In the genomic region with DNA sequence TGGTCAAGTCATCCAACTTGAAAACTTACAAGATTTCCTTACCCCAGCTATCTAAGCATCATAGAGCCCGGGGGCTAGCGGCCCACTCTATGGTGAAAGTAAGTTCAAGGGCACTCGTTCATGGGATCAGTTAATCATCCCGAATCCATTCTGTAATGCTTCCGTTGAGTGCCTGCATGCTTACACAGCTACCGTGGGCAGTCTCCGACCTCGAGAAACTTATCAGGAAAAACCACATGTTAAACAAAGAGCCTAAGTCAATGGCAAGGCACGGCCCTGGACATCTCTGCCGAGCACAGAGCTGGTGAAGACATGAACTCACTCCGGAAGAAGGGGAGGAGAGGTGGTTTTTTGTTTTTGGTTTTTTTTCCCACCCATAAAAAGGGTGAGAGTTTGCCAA, we compare ENCODE assay signal across 11 mouse cellular contexts. TPM values are rescaled to one million over a fixed set of nuclear protein-coding genes. Genes with fewer than 3 reads are reported as not detected.
DNase-seq lines count a peak whose midpoint lies in the region; ATAC-seq and TF ChIP-seq lines count a peak whose summit lies in the region.
"Had no signal": no experiment of that assay in that cellular context is flagged by ENCODE, and none has a peak within 500 bp of the region (broad histone marks: within the 10 kb centered on the region; RNA-seq: fewer than 3 reads in every experiment).

No protein-coding gene starts in this region.

- H3K4me3 ChIP-seq in heart, embryonic 11.5 days (ENCODE audit: low read depth, low read length), result no peak overlapping the region
- peak overlapping the region; percentile 36; the same call in 1 of the 2 replicates for H3K4me3 ChIP-seq in G1E (ENCODE audit: low read depth, low read length)
- peak overlapping the region; percentile 39 for H3K4me3 ChIP-seq in megakaryocyte, embryonic 14.5 days (replicated peaks)
- H3K4me3 ChIP-seq in gastrocnemius, adult 2 months, result no peak overlapping the region
- H3K4me3 ChIP-seq: kidney, embryonic 15.5 days had no signal

- H3K9ac ChIP-seq in heart, embryonic 11.5 days (ENCODE audit: low read depth, low read length), result no peak overlapping the region
- H3K9ac ChIP-seq: kidney, embryonic 15.5 days had no signal

- 0 out of 2 replicates have a peak, but pooled peaks cover 2% of the 10 kb centered on the region for H3K27me3 ChIP-seq in heart, embryonic 11.5 days (ENCODE audit: control insufficient read depth, insufficient read depth, low read length)
- no peaks in the 10 kb centered on the region for H3K27me3 ChIP-seq in G1E (ENCODE audit: insufficient read depth, low read length)
- H3K27me3 ChIP-seq in megakaryocyte, embryonic 14.5 days (replicated peaks), result peaks cover 40% of the 10 kb centered on the region

- ATAC-seq in heart, embryonic 11.5 days (replicated peaks; ENCODE audit: insufficient number of reproducible peaks, low FRiP score, low TSS enrichment), result peak; percentile 82
- peak; percentile 76 for ATAC-seq in G1E (ENCODE audit: extremely low read depth, insufficient number of reproducible peaks, low FRiP score, poor library complexity, severe bottlenecking)
- peak; percentile 2 to 56; a peak in 3 of 4 replicates for ATAC-seq in hematopoietic stem cell, adult 5-6 weeks (replicated peaks in 1 of 2; ENCODE audit: insufficient read depth in 1 of 2, low FRiP score in 2 of 2, low TSS enrichment in 1 of 2, low read depth in 1 of 2, poor library complexity in 2 of 2, severe bottlenecking in 2 of 2)
- no peak for ATAC-seq in cerebellum, adult (ENCODE audit: insufficient number of reproducible peaks, low FRiP score, low TSS enrichment)
- ATAC-seq: forebrain, embryonic 16.5 days had no signal

- intact Hi-C loops in gastrocnemius, adult 2 months (cut with DNase I), result no loop called here

- no peak for DNase-seq in heart, adult 11 months
- no peak for DNase-seq in G1E (ENCODE audit: low spot score)
- DNase-seq in cerebellum, adult 9-10 months, result no peak
- no peak for DNase-seq in gastrocnemius, adult 2 months
- DNase-seq: heart, postnatal 36 days had no signal

- H3K4me2 ChIP-seq in heart, embryonic 11.5 days, result peak overlapping the region; percentile 19; the same call in 1 of the 2 replicates
- H3K4me2 ChIP-seq: kidney, embryonic 15.5 days had no signal

- H3K4me1 ChIP-seq in heart, embryonic 11.5 days (ENCODE audit: control insufficient read depth, insufficient read depth, low read length), result peaks cover 16% of the 10 kb centered on the region
- H3K4me1 ChIP-seq in G1E (ENCODE audit: insufficient read depth, low read depth, low read length), result peaks cover 82% of the 10 kb centered on the region
- peaks cover 25% of the 10 kb centered on the region for H3K4me1 ChIP-seq in megakaryocyte, embryonic 14.5 days

- 34% methylated on average over 11 of the region's 11 CpGs for WGBS in heart, embryonic 11.5 days (ENCODE audit: insufficient replicate concordance)

- TF ChIP-seq CTCF in G1E (IDR thresholded peaks at IDR 0.05; ENCODE audit: low read depth, low read length), result no peak
- TF ChIP-seq CTCF in gastrocnemius, adult 2 months (IDR thresholded peaks at IDR 0.05), result no peak

- H3K36me3 ChIP-seq in heart, embryonic 11.5 days (ENCODE audit: control insufficient read depth, insufficient read depth, low read length), result no peaks in the 10 kb centered on the region
- H3K36me3 ChIP-seq in G1E (replicated peaks), result no peaks in the 10 kb centered on the region
- H3K36me3 ChIP-seq in megakaryocyte, embryonic 14.5 days (replicated peaks; ENCODE audit: low read length), result no peaks in the 10 kb centered on the region
- H3K36me3 ChIP-seq: kidney, embryonic 15.5 days had no signal

- peak overlapping the region; percentile 70; the same call in 1 of the 2 replicates for H3K27ac ChIP-seq in heart, embryonic 11.5 days (ENCODE audit: low read depth, low read length)
- no peak overlapping the region for H3K27ac ChIP-seq in gastrocnemius, adult 2 months
- H3K27ac ChIP-seq: kidney, embryonic 15.5 days had no signal

- H3K9me3 ChIP-seq in heart, embryonic 11.5 days (replicated peaks; ENCODE audit: control insufficient read depth, low read length), result no peaks in the 10 kb centered on the region
- no peaks in the 10 kb centered on the region for H3K9me3 ChIP-seq in G1E (replicated peaks)
- peaks cover 5% of the 10 kb centered on the region; the same call in 1 of the 2 replicates for H3K9me3 ChIP-seq in megakaryocyte, embryonic 14.5 days
- H3K9me3 ChIP-seq: kidney, embryonic 15.5 days had no signal

RNA-seq across cellular contexts. Expression of a gene that starts 9.5 kb away (rescaled TPM):
- 28.1 and 31.3 TPM in 2 replicates for polyA plus RNA-seq in heart, embryonic 11.5 days (2014; fragmentation: Nextera tagmentation; extraction: Ambion mirVana)
- total RNA-seq in G1E (2014; fragmentation: Nextera tagmentation) (29.4 and 33.0 TPM in 2 replicates), G1E (2017) (16.1 and 19.1 TPM in 2 replicates)
- 9.4 and 14.6 TPM in 2 replicates for polyA plus RNA-seq in G1E (2012)
- 0.25 and 2.2 TPM in 2 replicates for total RNA-seq in hematopoietic stem cell, adult 5-6 weeks (2017)
- polyA plus RNA-seq in megakaryocyte, embryonic 14.5 days (2012; ENCODE audit: insufficient read depth, low replicate concordance), result not detected in 2 replicates
- total RNA-seq in gastrocnemius, adult 2 months (2021), result 1 to 10 TPM; 3.0 to 3.2 TPM

Comparison
In these comparisons a context has a peak if more than half of its experiments do, and no peak if none do; other contexts are left out.
1. H3K4me3 ChIP-seq: peak in G1E (single experiment) and megakaryocyte, embryonic 14.5 days (single experiment); none in heart, embryonic 11.5 days (single experiment) and gastrocnemius, adult 2 months (single experiment).